Mouse (Mus musculus): ENCODE measurements around the gene Fzd7.
A peak's percentile ranks its signal among the peaks of the same experiment; 100 is the strongest.

The Fzd7 gene

DNA sequence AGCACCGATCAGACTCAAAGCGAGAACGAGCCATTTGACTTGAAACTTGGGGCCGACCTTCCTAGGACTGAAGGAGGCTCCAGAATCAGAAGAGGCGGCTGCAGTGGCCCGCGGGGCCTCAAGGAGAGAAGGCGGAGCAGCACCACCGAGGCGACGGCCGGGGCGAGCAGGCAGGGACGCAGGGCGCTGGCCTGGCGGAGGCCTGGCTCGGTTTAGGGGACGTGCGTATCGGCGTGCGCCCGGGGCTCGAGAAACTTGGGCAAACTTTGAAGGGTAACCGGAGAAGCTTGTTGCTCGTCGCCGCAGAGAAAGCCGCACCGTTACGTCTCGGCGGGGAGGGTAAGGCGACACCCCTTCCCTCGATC, at the start of gene Fzd7:
Gene Fzd7 (plus strand): TSS at position 94 of the 365 bp plus-strand sequence.
- TF ChIP-seq GATA4 (IDR thresholded peaks at IDR 0.05; ENCODE audit: insufficient replicate concordance, low read length): no peak

DNA sequence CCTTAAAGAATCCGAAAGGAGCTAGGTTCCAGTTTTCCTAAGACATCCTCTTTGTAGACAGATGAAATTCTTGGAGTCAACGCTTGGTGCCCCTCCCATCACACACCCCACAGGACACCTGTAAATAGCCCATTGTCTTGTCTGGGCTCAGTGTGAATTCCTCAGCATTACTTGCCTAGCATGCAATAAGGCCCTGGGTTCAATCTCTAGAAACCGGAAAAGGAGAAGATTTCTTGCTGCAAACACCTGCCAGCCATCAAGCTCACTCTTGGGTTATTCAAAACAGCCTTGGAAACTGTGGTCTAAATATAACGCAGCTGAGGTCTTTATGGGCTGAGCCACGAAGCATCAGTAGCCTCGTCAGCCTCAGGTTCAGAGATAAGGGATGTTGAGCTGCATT, 48.9 kb upstream of the Fzd7 start:
- no peak for TF ChIP-seq GATA4 (IDR thresholded peaks at IDR 0.05; ENCODE audit: insufficient replicate concordance, low read length)

DNA sequence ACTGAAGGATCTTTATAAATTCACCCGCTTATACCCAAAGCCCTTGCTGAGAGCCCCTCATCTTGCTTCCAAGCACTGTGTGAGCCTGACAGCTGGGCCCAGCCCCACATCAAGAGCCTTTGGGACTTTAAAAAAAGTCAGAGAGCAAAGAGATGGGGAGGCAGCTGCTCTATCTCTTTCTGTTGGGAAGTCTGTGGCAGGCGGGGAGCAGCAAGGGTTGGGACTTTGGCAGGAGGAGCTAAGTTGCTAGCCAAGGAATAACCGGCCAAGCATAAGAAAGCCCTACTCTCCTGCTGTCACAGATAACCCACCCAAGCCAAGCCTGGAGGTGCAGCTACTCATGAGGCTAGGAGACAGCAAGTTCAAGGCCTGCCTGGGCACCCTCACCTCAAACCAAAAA, 48.2 kb upstream of the Fzd7 start:
- no peak for TF ChIP-seq GATA4 (IDR thresholded peaks at IDR 0.05; ENCODE audit: insufficient replicate concordance, low read length)

DNA sequence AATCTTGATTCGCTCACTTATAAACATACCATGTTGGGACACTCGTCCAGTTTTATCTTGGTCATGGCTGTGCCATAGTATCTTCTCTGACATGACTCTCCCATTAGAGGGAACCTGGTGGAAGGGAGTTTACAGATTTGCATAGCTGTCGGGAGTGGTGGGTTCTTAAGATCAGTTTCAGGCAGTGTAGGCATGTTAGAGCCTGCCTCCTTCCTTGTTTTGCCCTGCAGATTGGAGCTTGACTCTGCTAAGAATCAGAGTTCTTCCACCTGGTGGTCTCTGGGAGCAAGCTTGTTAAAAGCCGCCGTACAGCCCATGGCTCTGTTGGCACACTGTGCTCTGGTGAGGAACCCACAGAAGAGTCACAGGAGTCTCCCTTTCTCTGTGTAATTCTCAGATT, 47.0 kb upstream of the Fzd7 start:
- no peak for TF ChIP-seq GATA4 (IDR thresholded peaks at IDR 0.05; ENCODE audit: insufficient replicate concordance, low read length)

DNA sequence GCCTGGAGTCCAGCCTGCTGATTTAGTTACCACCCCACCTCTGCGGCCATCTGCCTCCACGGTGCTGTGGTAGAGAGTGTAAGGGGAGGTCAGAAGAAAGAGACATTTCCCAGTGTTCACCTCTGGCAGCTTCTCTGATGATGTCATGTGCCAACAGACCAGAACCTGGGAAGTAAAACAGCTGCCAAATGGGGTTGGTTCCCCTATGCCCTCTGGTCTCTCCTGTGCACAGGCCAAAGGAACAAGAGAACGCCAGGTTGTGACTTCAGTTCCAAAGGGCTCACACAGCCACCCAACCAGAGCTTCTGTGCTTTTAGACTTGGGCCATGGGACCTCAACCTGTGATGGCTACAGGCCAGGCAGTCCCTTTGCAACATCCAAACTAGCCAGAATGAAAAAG, 45.9 kb upstream of the Fzd7 start:
- no peak for TF ChIP-seq GATA4 (IDR thresholded peaks at IDR 0.05; ENCODE audit: insufficient replicate concordance, low read length)

DNA sequence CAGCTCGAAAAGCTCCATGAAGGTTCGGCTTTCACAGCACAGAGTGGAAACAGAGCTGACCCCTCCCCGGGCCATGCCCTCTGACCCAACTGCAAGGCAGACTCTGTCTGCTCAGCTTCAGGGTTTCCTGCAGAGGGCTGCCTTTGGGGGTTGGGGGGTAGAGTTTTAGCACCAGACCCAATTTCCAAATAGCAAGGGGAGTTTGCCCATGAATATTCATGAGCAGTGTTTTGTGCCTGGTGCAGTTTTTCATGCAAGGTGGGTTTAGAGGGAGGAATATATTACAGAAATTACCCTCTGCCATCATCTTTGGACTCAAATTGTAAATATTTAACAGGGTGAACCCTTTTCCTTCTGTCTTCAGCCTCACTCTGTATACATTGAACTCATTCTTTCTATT, 44.3 kb upstream of the Fzd7 start:
- TF ChIP-seq GATA4 (IDR thresholded peaks at IDR 0.05; ENCODE audit: insufficient replicate concordance, low read length): no peak

DNA sequence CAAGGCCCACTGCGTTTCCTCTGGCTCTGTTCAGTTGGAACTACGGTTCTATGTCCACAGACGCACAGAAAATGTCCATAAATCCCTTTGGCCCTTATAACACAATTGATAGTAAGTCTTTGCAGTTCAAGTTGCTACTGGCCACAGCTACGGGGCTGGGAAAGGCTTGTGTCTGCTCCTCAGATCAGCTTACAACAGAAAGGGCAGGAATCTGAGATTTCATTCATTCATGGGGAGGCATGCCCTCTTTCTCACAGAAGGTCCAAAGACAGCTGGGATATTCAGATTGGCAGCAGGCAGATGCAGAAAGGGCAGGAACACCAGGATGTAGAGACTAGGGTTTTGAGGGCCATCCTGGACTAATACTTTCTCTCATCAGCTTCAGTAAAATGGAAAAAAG, 43.9 kb upstream of the Fzd7 start:
- TF ChIP-seq GATA4 (IDR thresholded peaks at IDR 0.05; ENCODE audit: insufficient replicate concordance, low read length): no peak

DNA sequence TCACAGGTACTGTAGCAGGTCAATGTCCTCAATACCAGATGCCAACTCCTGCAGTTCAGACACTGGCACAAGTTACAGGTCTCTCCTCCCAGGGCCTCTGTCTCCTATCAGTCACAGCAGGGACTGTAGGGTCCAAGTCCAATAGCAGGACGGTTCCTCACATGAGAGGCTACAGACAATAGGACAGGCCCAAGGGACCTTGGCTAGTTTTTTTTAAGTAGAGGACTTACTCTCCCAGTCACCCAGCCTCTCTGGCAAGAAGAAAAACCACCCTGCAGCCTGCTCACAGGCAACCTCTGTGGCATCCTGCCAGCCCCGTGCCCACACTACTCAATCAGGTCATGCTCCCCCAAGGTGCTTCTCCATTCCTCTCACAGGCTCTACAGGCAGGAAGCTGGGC, 43.0 kb upstream of the Fzd7 start:
- peak; percentile 61; the same call in 1 of the 2 replicates for TF ChIP-seq GATA4 (IDR thresholded peaks at IDR 0.05; ENCODE audit: insufficient replicate concordance, low read length)

DNA sequence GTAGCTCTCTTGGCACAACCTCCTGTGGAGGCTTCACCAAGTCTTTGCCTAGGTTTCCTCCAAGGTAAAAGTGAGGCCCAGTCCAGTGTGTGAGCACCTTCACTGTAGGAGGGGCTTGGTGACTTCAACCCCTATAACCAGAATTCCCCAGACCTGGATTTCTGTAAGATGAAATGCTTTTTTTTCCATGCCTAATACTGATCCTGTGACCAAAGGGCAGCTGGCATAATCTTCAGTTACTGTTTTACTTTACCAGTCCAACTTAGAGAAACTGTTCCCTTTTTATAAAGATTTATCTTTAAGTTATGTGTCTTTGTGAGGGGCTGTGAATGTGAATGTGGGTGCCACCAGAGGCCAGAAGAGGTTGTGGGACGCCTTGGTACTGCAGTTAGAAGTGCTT, 42.3 kb upstream of the Fzd7 start:
- TF ChIP-seq GATA4 (IDR thresholded peaks at IDR 0.05; ENCODE audit: insufficient replicate concordance, low read length): no peak

DNA sequence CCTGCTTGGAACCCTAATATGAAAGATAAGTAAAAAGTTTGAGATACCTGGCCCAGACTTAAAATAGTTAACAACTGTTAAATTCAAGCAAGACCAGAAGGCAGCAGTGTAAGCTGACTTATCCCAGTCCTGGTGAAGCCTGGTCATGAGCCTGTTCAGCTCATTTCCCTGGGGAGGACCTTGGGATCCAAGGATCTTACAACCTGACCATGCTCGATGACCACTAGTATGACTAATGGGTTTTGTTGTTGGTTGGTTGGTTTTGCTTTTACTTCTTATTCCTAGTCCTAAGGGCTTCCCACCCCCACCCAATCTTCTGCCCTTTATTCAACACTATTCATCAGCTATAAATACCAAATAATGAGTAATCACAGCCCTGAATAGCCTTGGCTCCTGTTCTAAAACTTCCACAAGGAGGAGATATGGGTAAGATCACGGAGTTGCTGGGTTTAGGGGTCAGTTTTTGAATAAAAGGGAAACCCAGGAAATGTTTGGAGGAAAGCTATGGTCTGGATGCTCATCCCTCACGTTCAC, 38.0 kb upstream of the Fzd7 start:
- no peak for TF ChIP-seq GATA4 (IDR thresholded peaks at IDR 0.05; ENCODE audit: insufficient replicate concordance, low read length)

DNA sequence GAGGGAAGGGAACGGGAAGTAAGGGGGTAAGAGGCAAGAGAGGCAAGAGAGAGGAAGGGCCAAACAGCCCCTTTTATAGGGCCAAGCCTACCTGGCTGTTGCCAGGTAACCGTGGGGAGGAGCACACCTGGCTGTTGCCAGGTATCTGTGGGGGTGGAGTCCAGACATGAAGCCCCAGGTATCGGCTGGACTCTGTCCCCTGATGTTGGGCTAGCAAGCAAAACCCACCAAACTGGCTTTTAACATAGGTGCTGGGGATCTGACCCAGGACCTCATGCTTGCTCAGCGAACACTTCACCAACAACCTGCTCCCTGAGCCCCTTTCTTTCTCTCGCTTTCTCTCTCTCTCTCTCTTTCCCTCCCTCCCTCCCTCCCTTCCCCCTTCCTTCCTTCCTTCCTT, 37.0 kb upstream of the Fzd7 start:
- TF ChIP-seq GATA4 (IDR thresholded peaks at IDR 0.05; ENCODE audit: insufficient replicate concordance, low read length): no peak

DNA sequence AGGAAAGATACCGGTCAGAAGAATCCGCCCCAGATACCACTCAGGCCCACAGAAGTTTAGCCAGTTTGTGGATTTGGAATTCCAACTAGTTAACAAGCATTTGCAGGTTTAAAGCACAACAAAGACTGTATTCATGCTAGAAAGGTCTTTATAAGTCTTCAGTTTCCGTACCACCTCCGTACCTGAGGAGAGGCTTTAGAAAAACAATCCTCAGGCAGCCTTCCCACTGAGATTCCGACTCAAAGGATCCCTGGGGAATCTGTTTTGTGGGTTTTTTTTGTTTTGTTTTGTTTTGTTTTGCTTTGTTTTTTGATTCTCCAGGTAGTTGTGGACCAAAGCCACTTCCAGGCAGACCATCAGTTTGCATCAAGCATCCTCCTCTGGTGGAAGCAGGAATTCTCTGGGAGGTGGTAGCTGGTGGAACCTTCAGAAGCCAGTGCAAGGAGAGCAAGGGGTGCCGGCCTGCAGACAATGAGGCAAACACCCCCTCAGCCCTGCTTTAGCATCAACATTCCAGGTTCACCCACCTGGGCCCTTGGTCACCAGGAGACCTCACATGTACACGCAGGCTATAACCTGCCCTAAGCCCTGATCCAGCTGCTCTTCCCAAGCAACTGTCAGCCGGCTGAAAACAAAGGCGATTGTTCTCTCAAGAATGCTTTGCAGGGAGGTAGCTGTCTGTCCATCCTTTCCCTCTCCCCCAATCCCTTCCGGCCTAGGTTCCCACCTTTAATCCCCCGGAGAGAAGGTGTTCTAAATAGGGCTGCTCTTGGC, 33.5 kb upstream of the Fzd7 start:
- TF ChIP-seq GATA4 (IDR thresholded peaks at IDR 0.05; ENCODE audit: insufficient replicate concordance, low read length): no peak

DNA sequence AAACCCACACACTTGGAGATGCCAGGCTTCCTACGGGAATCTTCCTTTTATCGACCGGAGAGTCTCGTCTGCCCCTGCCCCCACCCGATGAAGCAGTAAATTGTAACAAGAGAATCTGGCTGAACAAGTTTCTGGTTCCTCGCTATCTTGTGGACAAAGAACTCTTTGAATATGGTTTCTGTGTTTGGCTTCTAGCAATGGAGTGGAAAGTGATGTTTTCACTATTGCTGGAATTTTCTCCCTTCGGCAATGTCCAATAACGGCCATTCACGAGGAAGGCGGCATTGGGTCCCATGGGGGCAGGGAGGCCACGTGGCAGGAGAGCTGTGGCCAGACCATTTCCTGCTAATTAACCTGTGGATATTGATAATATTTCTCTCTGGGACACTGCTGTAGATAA, 32.8 kb upstream of the Fzd7 start:
- TF ChIP-seq GATA4 (IDR thresholded peaks at IDR 0.05; ENCODE audit: insufficient replicate concordance, low read length): no peak

DNA sequence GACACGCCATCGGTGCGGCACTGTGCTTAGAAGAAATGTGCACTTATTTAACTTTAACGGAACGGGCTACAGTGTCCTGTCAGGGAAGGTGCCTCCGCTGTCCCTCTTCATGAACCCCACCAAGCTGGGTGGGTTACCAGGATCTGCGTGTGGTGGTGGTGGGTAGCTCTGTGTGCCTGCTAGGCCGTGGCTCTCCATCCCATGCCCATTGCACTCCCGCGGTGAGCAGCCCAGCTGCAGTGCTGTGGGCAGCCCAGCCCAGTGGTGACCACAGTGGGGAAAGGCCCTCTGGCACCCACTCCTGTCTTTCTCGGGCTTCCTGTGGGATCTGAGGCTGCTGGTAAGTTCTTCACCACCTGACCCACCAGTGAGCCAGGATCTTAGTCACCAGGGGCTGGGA, 31.3 kb upstream of the Fzd7 start:
- no peak for TF ChIP-seq GATA4 (IDR thresholded peaks at IDR 0.05; ENCODE audit: insufficient replicate concordance, low read length)

DNA sequence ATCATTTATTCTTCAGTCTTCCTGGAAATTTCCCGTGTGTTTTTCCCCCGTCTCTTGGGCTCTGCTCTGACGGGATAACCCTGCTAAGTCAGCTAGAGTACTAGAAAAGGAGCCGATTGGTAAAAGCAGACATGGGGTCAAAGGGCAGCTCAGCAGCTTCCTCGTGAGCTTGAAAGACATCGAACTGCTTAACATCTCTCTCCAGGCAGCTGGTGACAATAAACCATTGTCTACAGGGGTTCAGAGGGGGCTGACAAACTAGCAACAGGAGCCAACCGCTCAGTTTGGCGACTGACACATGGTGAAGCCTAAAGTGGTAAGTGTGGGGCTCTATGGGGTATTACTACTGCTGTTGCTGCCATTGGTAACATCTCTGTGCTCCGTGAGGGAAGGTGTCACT, 30.6 kb upstream of the Fzd7 start:
- TF ChIP-seq GATA4 (IDR thresholded peaks at IDR 0.05; ENCODE audit: insufficient replicate concordance, low read length): no peak

DNA sequence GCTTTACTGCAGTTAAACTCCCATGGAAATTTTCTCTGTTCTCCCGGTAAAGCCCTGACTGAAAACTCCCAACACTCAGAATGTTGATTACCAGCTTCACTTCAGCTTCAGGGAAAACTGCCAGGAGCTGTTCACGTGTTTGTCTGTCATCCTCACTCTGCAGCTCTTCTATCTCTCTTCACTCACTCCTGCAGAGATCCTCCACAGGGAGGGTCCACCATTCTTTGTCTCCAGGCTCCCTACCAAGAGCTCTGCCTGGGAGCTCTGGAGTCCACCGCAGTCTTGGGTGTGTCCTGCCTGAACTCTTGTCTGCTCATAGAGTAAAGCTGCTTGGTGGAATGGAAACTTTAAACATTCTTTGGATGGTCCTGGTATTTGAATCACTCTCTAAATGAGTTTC, 25.4 kb upstream of the Fzd7 start:
- no peak for TF ChIP-seq GATA4 (IDR thresholded peaks at IDR 0.05; ENCODE audit: insufficient replicate concordance, low read length)

DNA sequence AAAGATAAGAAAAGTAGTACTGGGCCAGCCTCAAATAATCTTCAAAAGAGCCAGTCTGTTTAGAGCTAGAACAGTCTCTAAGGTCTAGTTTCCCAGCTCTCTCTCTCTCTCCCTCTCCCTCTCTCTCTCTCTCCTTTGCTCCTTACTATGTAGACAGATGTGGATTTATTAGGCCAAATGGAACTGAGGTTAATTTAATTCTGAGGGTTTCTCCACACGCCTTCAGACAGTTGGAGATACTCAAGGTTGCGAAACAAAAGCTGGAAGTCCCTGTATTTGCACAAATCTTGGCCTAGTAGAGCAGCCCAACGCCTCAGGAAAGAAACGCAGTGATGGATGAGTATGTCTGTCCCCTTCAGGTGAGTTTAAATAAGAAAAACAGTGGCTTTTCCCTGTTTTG, 24.4 kb upstream of the Fzd7 start:
- no peak for TF ChIP-seq GATA4 (IDR thresholded peaks at IDR 0.05; ENCODE audit: insufficient replicate concordance, low read length)
